Mouse (Mus musculus) E14TG2a.4 (cell line): ENCODE data around the gene Srrm1.
"Not testable (repeated sequence)": the region's sequence is repeated elsewhere in the genome, so short reads cannot be mapped to it uniquely, and the experiment has no call there.

Source experiments
- CTCF ChIP-seq: conservative IDR thresholded peaks from 2 replicates; pipeline ENCODE4 v1.5.1; 2014; ENCODE audit warnings: low read length
- POU5F1 ChIP-seq: IDR thresholded peaks from 2 replicates; pipeline ENCODE4 v1.6.1; 2014; ENCODE audit warnings: low read length, borderline replicate concordance

- not testable (repeated sequence) for TF ChIP-seq CTCF, POU5F1
These were observed 73.1 kb downstream of the Srrm1 start for GRCm38 (mm10) chr4:135280016-135280415.
